Mouse (Mus musculus) heart, adult 2 months (tissue): ENCODE data around the gene Plekhh3. TPM values are rescaled to one million over a fixed set of nuclear protein-coding genes. Genes with fewer than 3 reads are reported as not detected.

Experiments
- DNase-seq, 2 experiments: peaks; one replicate each; pipeline ENCODE4 v3.0.0; 2021
- H3K27ac ChIP-seq: fragments of 200-600 bp; 2 replicates; pipeline ENCODE4 v1.8.1; 2022
- H3K27me3 ChIP-seq: fragments of 200-500 bp; 2 replicates; pipeline ENCODE4 v1.6.1; 2012; ENCODE audit warnings: mild to moderate bottlenecking, low read length, inconsistent platforms, mixed read lengths; ENCODE audit not compliant: control insufficient read depth, insufficient read depth
- H3K36me3 ChIP-seq: fragments of 200-500 bp; 2 replicates; pipeline ENCODE4 v1.6.1; 2012; ENCODE audit warnings: low read length, inconsistent platforms; ENCODE audit not compliant: control insufficient read depth, insufficient read depth
- H3K4me1 ChIP-seq: fragments of 200-500 bp; 2 replicates; pipeline ENCODE4 v1.6.1; 2011; ENCODE audit warnings: low read length; ENCODE audit not compliant: control insufficient read depth, insufficient read depth
- H3K4me3 ChIP-seq: fragments of 200-600 bp; 2 replicates; pipeline ENCODE4 v1.8.1; 2022
- H3K79me2 ChIP-seq: fragments of 200-500 bp; replicated peaks from 2 replicates; pipeline ENCODE4 v1.6.1; 2012; ENCODE audit warnings: mild to moderate bottlenecking, inconsistent platforms, low read length, moderate library complexity, mixed read lengths; ENCODE audit not compliant: control insufficient read depth, insufficient read depth
- H3K9ac ChIP-seq: fragments of 200-500 bp; 2 replicates; pipeline ENCODE4 v1.6.1; 2012; ENCODE audit warnings: low read depth, mild to moderate bottlenecking, control low read depth, inconsistent platforms, low read length, mixed read lengths
- CTCF ChIP-seq: fragments of 200-600 bp; IDR thresholded peaks from 2 replicates; pipeline ENCODE4 v1.8.1; 2022; ENCODE audit warnings: antibody characterized with exemption, mild to moderate bottlenecking, moderate library complexity
- EP300 ChIP-seq: fragments of 200-500 bp; IDR thresholded peaks from 2 replicates; pipeline ENCODE4 v1.6.1; 2011; ENCODE audit warnings: low read depth, low read length, control low read depth; ENCODE audit not compliant: insufficient read depth
- POLR2A ChIP-seq: fragments of 200-500 bp; IDR thresholded peaks from 2 replicates; pipeline ENCODE4 v1.6.1; 2011; ENCODE audit warnings: mild to moderate bottlenecking, low read depth, low read length, control low read depth; ENCODE audit not compliant: insufficient read depth
- WGBS: fragments of 180-500 bp; shearing (Covaris S2); methylation state at CpG from one replicate; pipeline ENCODE4 v1.1.7; 2018; 5-methylcytosine and 5-hydroxymethylcytosine counted together
- intact Hi-C: fragments of 180-260 bp; cut with DNase I; formaldehyde crosslinking; loops from one replicate; pipeline ENCODE4 v1.15.1; 2025
- polyA plus RNA-seq: library from polyadenylated mRNA; depleted of rRNA; stranded (reverse); fragments of >200 nt; gene quantifications from 2 replicates; pipeline ENCODE4 v1.2.3, GENCODE M21; 2012
- total RNA-seq, 2 experiments: library from RNA; stranded (reverse); gene quantifications; 2 replicates each; pipeline ENCODE4 v1.2.3; 2021

Plekhh3 gene
- total and polyA plus RNA-seq, 3 experiments: 14.3 to 28.1 (median 26.7) TPM

- whole genome bisulfite sequencing: 91% methylated on average over 4 of the region's 4 CpGs
- TF ChIP-seq CTCF (no peak), POLR2A (no peak), EP300 (no peak)
- no peak overlapping the region for H3K27ac ChIP-seq
- H3K9ac ChIP-seq: no peak overlapping the region
- intact Hi-C loops: no loop called here
- DNase-seq: no peak
- no peaks in the 10 kb centered on the region; the same call in 1 of the 2 replicates for H3K4me1 ChIP-seq
- H3K79me2 ChIP-seq: no peaks in the 10 kb centered on the region
- H3K27me3 ChIP-seq: no peaks in the 10 kb centered on the region
- no peaks in the 10 kb centered on the region for H3K36me3 ChIP-seq
- H3K4me3 ChIP-seq: no peak overlapping the region
These were observed 14.3 kb upstream of the Plekhh3 start for GRCm38 (mm10) chr11:101185441-101185840.

- Histone ChIP-seq H3K4me3 (no peak overlapping the region), H3K27ac (no peak overlapping the region), H3K27me3 (no peaks in the 10 kb centered on the region), H3K79me2 (no peaks in the 10 kb centered on the region), H3K9ac (no peak overlapping the region), H3K36me3 (no peaks in the 10 kb centered on the region), H3K4me1 (no peaks in the 10 kb centered on the region; the same call in 1 of the 2 replicates)
- 89% methylated on average over 12 of the region's 12 CpGs for WGBS
- no peak for DNase-seq
- TF ChIP-seq POLR2A (no peak), EP300 (no peak), CTCF (no peak)
- intact Hi-C loops: no loop called here
These were observed 13.8 kb upstream of the Plekhh3 start for GRCm38 (mm10) chr11:101184984-101185383.

- Histone ChIP-seq H3K79me2 (no peaks in the 10 kb centered on the region), H3K9ac (no peak overlapping the region), H3K27me3 (no peaks in the 10 kb centered on the region), H3K4me3 (no peak overlapping the region), H3K4me1 (no peaks in the 10 kb centered on the region; the same call in 1 of the 2 replicates), H3K36me3 (no peaks in the 10 kb centered on the region), H3K27ac (no peak overlapping the region)
- no peak for TF ChIP-seq CTCF
- TF ChIP-seq POLR2A: no peak
- TF ChIP-seq EP300: no peak
- WGBS: 48% methylated on average over 14 of the region's 14 CpGs
- DNase-seq: no peak
- intact Hi-C loops: no loop called here
These were observed 11.8 kb upstream of the Plekhh3 start for GRCm38 (mm10) chr11:101182771-101183517.

- no peak overlapping the region for H3K9ac ChIP-seq
- no peak for DNase-seq
- 92% methylated on average over 11 of the region's 11 CpGs for WGBS
- no peak overlapping the region for H3K4me3 ChIP-seq
- no peak for TF ChIP-seq CTCF
- no peak for TF ChIP-seq POLR2A
- no peak for TF ChIP-seq EP300
- intact Hi-C loops: no loop called here
- no peaks in the 10 kb centered on the region; the same call in 1 of the 2 replicates for H3K4me1 ChIP-seq
- no peaks in the 10 kb centered on the region for H3K79me2 ChIP-seq
- H3K27ac ChIP-seq: no peak overlapping the region
- H3K27me3 ChIP-seq: no peaks in the 10 kb centered on the region
- no peaks in the 10 kb centered on the region for H3K36me3 ChIP-seq
These were observed 10.8 kb upstream of the Plekhh3 start for GRCm38 (mm10) chr11:101181961-101182360.

GRCm38 (mm10) chr11:101180846-101181740, 9.9 kb upstream of the Plekhh3 start:
- intact Hi-C loops: no loop called here
- Histone ChIP-seq H3K9ac (no peak overlapping the region), H3K79me2 (no peaks in the 10 kb centered on the region), H3K36me3 (no peaks in the 10 kb centered on the region), H3K4me3 (no peak overlapping the region), H3K27ac (no peak overlapping the region), H3K27me3 (no peaks in the 10 kb centered on the region), H3K4me1 (peaks cover 1% of the 10 kb centered on the region)
- peak; percentile 55 to 85 for DNase-seq
- TF ChIP-seq POLR2A: no peak
- peak; percentile 83 for TF ChIP-seq CTCF
- peak; percentile 77; the same call in 1 of the 2 replicates for TF ChIP-seq EP300
- 47% methylated on average over 10 of the region's 10 CpGs for WGBS
